Mouse (Mus musculus) myocyte (in vitro differentiated cells): ENCODE results near the gene Mtrf1l.

Source experiments
- POLR2A ChIP-seq: IDR thresholded peaks from one replicate; pipeline ENCODE4 v1.6.1; 2011; ENCODE audit warnings: low read depth, mild to moderate bottlenecking, control low read depth, moderate library complexity; ENCODE audit not compliant: insufficient read length
- POLR2AphosphoS2 ChIP-seq: IDR thresholded peaks from one replicate; pipeline ENCODE4 v1.6.1; 2011; ENCODE audit warnings: low read depth, control low read depth; ENCODE audit not compliant: insufficient read length
- REST ChIP-seq: IDR thresholded peaks from one replicate; pipeline ENCODE4 v1.6.1; 2011; ENCODE audit warnings: mild to moderate bottlenecking, control low read depth, moderate library complexity; ENCODE audit not compliant: insufficient read depth, insufficient read length
- SRF ChIP-seq: IDR thresholded peaks from one replicate; pipeline ENCODE4 v1.6.1; 2011; ENCODE audit warnings: low read depth; ENCODE audit not compliant: control insufficient read depth, insufficient read length
- TCF12 ChIP-seq: IDR thresholded peaks from one replicate; pipeline ENCODE4 v1.6.1; 2011; ENCODE audit warnings: mild to moderate bottlenecking, control low read depth; ENCODE audit not compliant: poor library complexity, insufficient read depth, severe bottlenecking

GRCm38 (mm10) chr10:5805731-5806307, 17.9 kb downstream of the Mtrf1l start:
- TF ChIP-seq POLR2A (peak; percentile 80), TCF12 (no peak), POLR2AphosphoS2 (peak; percentile 66), SRF (no peak), REST (no peak)
